9 mouse cellular contexts compared by ENCODE assay signal in the genomic region with DNA sequence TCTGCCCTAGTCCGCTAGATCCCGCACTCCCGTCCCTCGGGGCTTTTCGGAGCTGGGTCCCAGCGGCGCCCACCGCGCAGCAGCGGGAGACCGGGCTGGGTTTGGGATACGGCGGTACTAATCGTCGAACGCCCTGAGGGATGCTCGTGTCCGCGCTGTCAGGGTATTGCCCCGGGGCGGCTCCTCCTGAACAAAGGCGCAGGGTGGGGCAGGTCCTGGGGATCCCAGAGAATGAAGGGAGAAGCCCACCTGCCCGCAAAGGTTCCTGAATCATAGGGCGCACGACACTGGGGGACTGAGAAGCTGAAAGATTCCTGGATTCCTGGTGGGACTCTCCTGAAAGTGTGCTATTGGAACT. TPM values are rescaled to one million over a fixed set of nuclear protein-coding genes. Genes with fewer than 3 reads are reported as not detected.
A peak's percentile ranks its signal among the peaks of the same experiment; 100 is the strongest.
DNase-seq lines count a peak whose midpoint lies in the region; ATAC-seq and TF ChIP-seq lines count a peak whose summit lies in the region.
"Had no signal": no experiment of that assay in that cellular context is flagged by ENCODE, and none has a peak within 500 bp of the region (broad histone marks: within the 10 kb centered on the region; RNA-seq: fewer than 3 reads in every experiment).

No protein-coding gene starts in this region.

- ATAC-seq in neural tube, embryonic 11.5 days (ENCODE audit: insufficient read depth, low FRiP score, low TSS enrichment): peak; percentile 48
- ATAC-seq in liver, embryonic 14.5 days (ENCODE audit: insufficient read depth): no peak

- WGBS in cerebellum, adult 2 months: 2% methylated on average over 25 of the region's 25 CpGs
- 1% methylated on average over 25 of the region's 25 CpGs for WGBS in neural tube, embryonic 11.5 days
- WGBS in liver, embryonic 14.5 days (ENCODE audit: insufficient replicate concordance): 2% methylated on average over 25 of the region's 25 CpGs

- intact Hi-C loops in left cerebral cortex, postnatal 14 days (cut with DNase I): no loop called here

- H3K4me3 ChIP-seq in cerebellum, adult 2 months (replicated peaks; ENCODE audit: insufficient read depth, low read depth, low read length): peak overlapping the region; percentile 67
- H3K4me3 ChIP-seq in neural tube, embryonic 11.5 days (ENCODE audit: low read depth, low read length): peak overlapping the region; percentile 36
- H3K4me3 ChIP-seq in liver, embryonic 14.5 days (ENCODE audit: insufficient read depth in 1 of 2, low read depth in 2 of 2, low read length in 2 of 2): no peak overlapping the region

- H3K27me3 ChIP-seq in cerebellum, adult 2 months (ENCODE audit: control insufficient read depth, insufficient read depth, low read length): no peaks in the 10 kb centered on the region
- H3K27me3 ChIP-seq in neural tube, embryonic 11.5 days (ENCODE audit: control insufficient read depth, insufficient read depth, low read length): peaks cover 37% of the 10 kb centered on the region
- peaks cover 51% of the 10 kb centered on the region for H3K27me3 ChIP-seq in liver, embryonic 14.5 days (ENCODE audit: control insufficient read depth, insufficient read depth, low read length)

- H3K4me1 ChIP-seq in cerebellum, adult 2 months (ENCODE audit: control insufficient read depth, insufficient read depth, low read length): peaks cover 25% of the 10 kb centered on the region
- H3K4me1 ChIP-seq in neural tube, embryonic 11.5 days (ENCODE audit: control insufficient read depth, insufficient read depth, low read length): no peaks in the 10 kb centered on the region
- no peaks in the 10 kb centered on the region for H3K4me1 ChIP-seq in liver, embryonic 14.5 days (replicated peaks; ENCODE audit: control insufficient read depth in 2 of 2, insufficient read depth in 2 of 2, low read length in 1 of 2)

- TF ChIP-seq EP300 in liver, embryonic 14.5 days (IDR thresholded peaks at IDR 0.05; ENCODE audit: low read depth): no peak

- H3K27ac ChIP-seq in cerebellum, adult 2 months (ENCODE audit: insufficient read depth, low read length): no peak overlapping the region
- no peak overlapping the region for H3K27ac ChIP-seq in neural tube, embryonic 11.5 days (ENCODE audit: low read depth, low read length)
- H3K27ac ChIP-seq in liver, embryonic 14.5 days: no peak overlapping the region

- no peak for TF ChIP-seq POLR2A in cerebellum, adult 2 months (IDR thresholded peaks at IDR 0.05; ENCODE audit: borderline replicate concordance, insufficient read depth, low read length)

- peak overlapping the region; percentile 55 for H3K4me2 ChIP-seq in neural tube, embryonic 11.5 days (ENCODE audit: low read depth)
- peak overlapping the region; percentile 18; the same call in 1 of the 2 replicates for H3K4me2 ChIP-seq in liver, embryonic 14.5 days (ENCODE audit: low read depth)

- DNase-seq in cerebellum, adult 2 months: no peak
- DNase-seq in cerebellum, adult 9-10 months: no peak
- DNase-seq in neural tube, embryonic 11.5 days (ENCODE audit: low spot score): no peak
- no peak for DNase-seq in neural tube, embryonic 10.5 days (ENCODE audit: extremely low spot score, low spot score)
- DNase-seq in liver, embryonic 14.5 days (ENCODE audit: low read depth in 3 of 3, low spot score in 3 of 3): no peak
- no peak for DNase-seq in right cerebral cortex, postnatal 36 days (ENCODE audit: low spot score in 2 of 2)
- no peak for DNase-seq in layer of hippocampus, adult 9-11 months
- no peak for DNase-seq in left cerebral cortex, postnatal 14 days (ENCODE audit: low spot score in 2 of 2)
- DNase-seq: lung, postnatal 36 days had no signal

- H3K9me3 ChIP-seq in neural tube, embryonic 11.5 days (ENCODE audit: control insufficient read depth, low read length): no peaks in the 10 kb centered on the region
- no peaks in the 10 kb centered on the region for H3K9me3 ChIP-seq in liver, embryonic 14.5 days (ENCODE audit: control insufficient read depth, low read length)

- TF ChIP-seq CTCF in cerebellum, adult 2 months (IDR thresholded peaks at IDR 0.05; ENCODE audit: borderline replicate concordance, insufficient read depth, low read depth, low read length): no peak
- TF ChIP-seq CTCF in liver, embryonic 14.5 days (IDR thresholded peaks at IDR 0.05; ENCODE audit: low read depth): no peak

- H3K9ac ChIP-seq in neural tube, embryonic 11.5 days (ENCODE audit: low read length): peak overlapping the region; percentile 50
- no peak overlapping the region for H3K9ac ChIP-seq in liver, embryonic 14.5 days (replicated peaks)

- no peaks in the 10 kb centered on the region for H3K36me3 ChIP-seq in neural tube, embryonic 11.5 days (ENCODE audit: control insufficient read depth, insufficient read depth, low read length)
- H3K36me3 ChIP-seq in liver, embryonic 14.5 days (replicated peaks; ENCODE audit: control insufficient read depth, insufficient read depth, low read depth): no peaks in the 10 kb centered on the region

RNA-seq across cellular contexts. Expression of a gene that starts 20.5 kb away (rescaled TPM):
- polyA plus RNA-seq in cerebellum, adult 2 months (2012; rRNA removed): 67.5 and 71.0 TPM in 2 replicates
- polyA plus RNA-seq in neural tube, embryonic 11.5 days (2014; fragmentation: Nextera tagmentation; extraction: Ambion mirVana): 2.7 and 3.3 TPM in 2 replicates
- 0.95 and 0.98 TPM in 2 replicates for polyA plus RNA-seq in liver, embryonic 14.5 days (2012; rRNA removed)
- 0.56 and 0.71 TPM in 2 replicates for polyA plus RNA-seq in liver, embryonic 14.5 days (2014; fragmentation: Nextera tagmentation; extraction: Ambion mirVana)
- total RNA-seq in left cerebral cortex, postnatal 14 days (2021): 100 to 1,000 TPM; 179 to 181 TPM

RNA-seq across cellular contexts. Expression of a gene that starts 29.2 kb away (rescaled TPM):
- polyA plus RNA-seq in cerebellum, adult 2 months (2012; rRNA removed): 21.8 and 22.7 TPM in 2 replicates
- 1.9 TPM in 2 replicates for polyA plus RNA-seq in neural tube, embryonic 11.5 days (2014; fragmentation: Nextera tagmentation; extraction: Ambion mirVana)
- polyA plus RNA-seq in liver, embryonic 14.5 days (2012; rRNA removed): 12.7 and 13.1 TPM in 2 replicates
- 10.2 and 12.6 TPM in 2 replicates for polyA plus RNA-seq in liver, embryonic 14.5 days (2014; fragmentation: Nextera tagmentation; extraction: Ambion mirVana)
- total RNA-seq in left cerebral cortex, postnatal 14 days (2021): 10 to 100 TPM; 23.1 to 23.4 TPM

RNA-seq across cellular contexts. Expression of a gene that starts 59.1 kb away (rescaled TPM):
- 67.4 and 68.4 TPM in 2 replicates for polyA plus RNA-seq in cerebellum, adult 2 months (2012; rRNA removed)
- 15.6 and 15.8 TPM in 2 replicates for polyA plus RNA-seq in neural tube, embryonic 11.5 days (2014; fragmentation: Nextera tagmentation; extraction: Ambion mirVana)
- 28.2 and 29.5 TPM in 2 replicates for polyA plus RNA-seq in liver, embryonic 14.5 days (2012; rRNA removed)
- 14.3 and 20.3 TPM in 2 replicates for polyA plus RNA-seq in liver, embryonic 14.5 days (2014; fragmentation: Nextera tagmentation; extraction: Ambion mirVana)
- 10 to 100 TPM; 61.5 to 62.1 TPM for total RNA-seq in left cerebral cortex, postnatal 14 days (2021)

Comparison
In these comparisons a context has a peak if more than half of its experiments do, and no peak if none do; other contexts are left out.
1. H3K4me3 ChIP-seq: peak in cerebellum, adult 2 months (single experiment) and neural tube, embryonic 11.5 days (single experiment); none in liver, embryonic 14.5 days (0 of 2).
2. RNA of a gene that starts 20.5 kb away (polyA plus RNA-seq): 67.5 to 71.0 TPM in cerebellum, adult 2 months; 2.7 to 3.3 TPM in neural tube, embryonic 11.5 days and 0.56 to 0.98 TPM in liver, embryonic 14.5 days; every median in the first group is over 10 times any median in the second.